Mouse (Mus musculus) spleen, adult 2 months (tissue): ENCODE measurements around the gene Fcer2a.

Experiments used
- CTCF ChIP-seq: fragments of 200-500 bp; IDR thresholded peaks from 2 replicates; pipeline ENCODE4 v1.5.1; 2011; ENCODE audit warnings: mild to moderate bottlenecking, inconsistent platforms; ENCODE audit not compliant: insufficient read depth, insufficient read length, insufficient replicate concordance; ENCODE audit errors: extremely low read depth
- POLR2A ChIP-seq: fragments of 200-500 bp; IDR thresholded peaks from 2 replicates; pipeline ENCODE4 v1.6.1; 2011; ENCODE audit warnings: low read depth, low read length, inconsistent platforms

GRCm38 (mm10) chr8:3652845-3653244 is 41.1 kb downstream of the Fcer2a start:
- TF ChIP-seq CTCF = no peak
- no peak for TF ChIP-seq POLR2A
